Mouse (Mus musculus): ENCODE data around the gene Plcg2.

The Plcg2 gene

GRCm38 (mm10) chr8:117488246-117489005 is 9.7 kb upstream of the Plcg2 start:
- no peak for DNase-seq

- DNase-seq, result no peak
These were observed 4.5 kb upstream of the Plcg2 start for GRCm38 (mm10) chr8:117493543-117493942.

GRCm38 (mm10) chr8:117494874-117495273 is 3.2 kb upstream of the Plcg2 start:
- no peak for DNase-seq

GRCm38 (mm10) chr8:117498915-117499540 is 937 bp downstream of the Plcg2 start:
- no peak for DNase-seq

- DNase-seq, result no peak
These were observed 2.2 kb downstream of the Plcg2 start for GRCm38 (mm10) chr8:117500232-117500823.

- DNase-seq, result no peak
These were observed 3.2 kb downstream of the Plcg2 start for GRCm38 (mm10) chr8:117501323-117501722.

GRCm38 (mm10) chr8:117503405-117504069 is 5.4 kb downstream of the Plcg2 start:
- no peak for DNase-seq

GRCm38 (mm10) chr8:117507703-117508102 is 9.6 kb downstream of the Plcg2 start:
- no peak for DNase-seq

- no peak for DNase-seq
These were observed 18.9 kb downstream of the Plcg2 start for GRCm38 (mm10) chr8:117516876-117517565.

GRCm38 (mm10) chr8:117517861-117518260 is 19.8 kb downstream of the Plcg2 start:
- DNase-seq, result no peak

- DNase-seq, result no peak
These were observed 20.8 kb downstream of the Plcg2 start for GRCm38 (mm10) chr8:117518873-117519272.

GRCm38 (mm10) chr8:117526185-117526584 is 28.1 kb downstream of the Plcg2 start:
- DNase-seq, result peak; percentile 96

GRCm38 (mm10) chr8:117527983-117528382 is 29.9 kb downstream of the Plcg2 start:
- peak; percentile 92 for DNase-seq

- DNase-seq, result no peak
These were observed 31.1 kb downstream of the Plcg2 start for GRCm38 (mm10) chr8:117529177-117529576.

- DNase-seq, result no peak
These were observed 34.4 kb downstream of the Plcg2 start for GRCm38 (mm10) chr8:117532381-117532972.

- no peak for DNase-seq
These were observed 38.8 kb downstream of the Plcg2 start for GRCm38 (mm10) chr8:117536862-117537261.

GRCm38 (mm10) chr8:117537751-117538150 is 39.7 kb downstream of the Plcg2 start:
- DNase-seq, result no peak

GRCm38 (mm10) chr8:117542951-117543350 is 44.9 kb downstream of the Plcg2 start:
- DNase-seq, result no peak

GRCm38 (mm10) chr8:117543789-117544188 is 45.7 kb downstream of the Plcg2 start:
- peak; percentile 94 for DNase-seq

GRCm38 (mm10) chr8:117545043-117545442 is 47.0 kb downstream of the Plcg2 start:
- no peak for DNase-seq

- DNase-seq, result no peak
These were observed 48.3 kb downstream of the Plcg2 start for GRCm38 (mm10) chr8:117546386-117546785.

GRCm38 (mm10) chr8:117547945-117548344 is 49.9 kb downstream of the Plcg2 start:
- no peak for DNase-seq
